Mouse (Mus musculus) mouse embryonic stem cell (cell line): ENCODE data around the gene Edem2.
"Not testable (repeated sequence)": the region's sequence is repeated elsewhere in the genome, so short reads cannot be mapped to it uniquely, and the experiment has no call there.

Experiments
- in situ Hi-C, 2 experiments: fragments of 300-500 bp; cut with MboI; formaldehyde crosslinking; loops; 1 replicate in 1 of 2; 3 replicates in 1 of 2; pipeline ENCODE4 v1.14.3; 2019 to 2020; ENCODE audit warnings: low sequenced_read_pairs in 2 of 2, low pct_unique_long_range_greater_than_20kb in 1 of 2, mixed read lengths in 1 of 2; ENCODE audit not compliant: unreplicated experiment in 1 of 2

The Edem2 gene

GRCm38 (mm10) chr2:155742931-155743337 lies 13.7 kb upstream of the Edem2 start:
- in situ Hi-C loops, result no loop called here

GRCm38 (mm10) chr2:155742211-155742610 lies 12.9 kb upstream of the Edem2 start:
- in situ Hi-C loops, result no loop called here

GRCm38 (mm10) chr2:155737803-155738202 lies 8.5 kb upstream of the Edem2 start:
- in situ Hi-C loops, result no loop called here

- in situ Hi-C loops, result no loop called here
Measured at GRCm38 (mm10) chr2:155736936-155737335, 7.7 kb upstream of the Edem2 start.

GRCm38 (mm10) chr2:155735766-155736165 lies 6.5 kb upstream of the Edem2 start, which contains the start of gene Gm17581:
Gene Gm17581, minus strand, starts transcription at chr2:155735866.
- in situ Hi-C loops, result not testable (repeated sequence)

GRCm38 (mm10) chr2:155735080-155735479 lies 5.8 kb upstream of the Edem2 start:
- in situ Hi-C loops, result no loop called here

GRCm38 (mm10) chr2:155728742-155729141 lies 533 bp downstream of the Edem2 start:
- in situ Hi-C loops, result no loop called here

GRCm38 (mm10) chr2:155727764-155728395 lies 1.4 kb downstream of the Edem2 start:
- in situ Hi-C loops, result no loop called here

GRCm38 (mm10) chr2:155726302-155726701 lies 3.0 kb downstream of the Edem2 start:
- in situ Hi-C loops, result no loop called here

- in situ Hi-C loops, result no loop called here
Measured at GRCm38 (mm10) chr2:155724526-155724925, 4.7 kb downstream of the Edem2 start.

- in situ Hi-C loops, result no loop called here
Measured at GRCm38 (mm10) chr2:155724036-155724435, 5.2 kb downstream of the Edem2 start.

GRCm38 (mm10) chr2:155720585-155720984 lies 8.7 kb downstream of the Edem2 start:
- in situ Hi-C loops, result no loop called here

GRCm38 (mm10) chr2:155717082-155717990 lies 11.9 kb downstream of the Edem2 start:
- in situ Hi-C loops, result no loop called here

GRCm38 (mm10) chr2:155710557-155710956 lies 18.7 kb downstream of the Edem2 start:
- in situ Hi-C loops, result no loop called here

- in situ Hi-C loops, result no loop called here
Measured at GRCm38 (mm10) chr2:155707251-155707650, 22.0 kb downstream of the Edem2 start.

- in situ Hi-C loops, result no loop called here
Measured at GRCm38 (mm10) chr2:155703630-155704029, 25.6 kb downstream of the Edem2 start.

- in situ Hi-C loops, result no loop called here
Measured at GRCm38 (mm10) chr2:155701399-155701919, 27.8 kb downstream of the Edem2 start.

- in situ Hi-C loops, result not testable (repeated sequence)
Measured at GRCm38 (mm10) chr2:155698443-155698842, 30.8 kb downstream of the Edem2 start.

- in situ Hi-C loops, result no loop called here
Measured at GRCm38 (mm10) chr2:155696851-155697250, 32.4 kb downstream of the Edem2 start.
